Comparison of ENCODE assay signal across 12 mouse cellular contexts in genomic region chr2:27785973-27786417, GRCm38 (mm10).
DNase-seq lines count a peak whose midpoint lies in the region; ATAC-seq and TF ChIP-seq lines count a peak whose summit lies in the region.
"Had no signal": no experiment of that assay in that cellular context is flagged by ENCODE, and none has a peak within 500 bp of the region (broad histone marks: within the 10 kb centered on the region; RNA-seq: fewer than 3 reads in every experiment).

No protein-coding gene starts in this region.

- DNase-seq in heart, adult 18-20 months: peak; percentile 56 to 76
- DNase-seq in right cerebral cortex, adult 2 months (ENCODE audit: low spot score in 2 of 2): peak; percentile 42
- DNase-seq in right cerebral cortex, postnatal 14 days: no peak
- peak; percentile 77 for DNase-seq in gastrocnemius, postnatal 14 days
- peak; percentile 78 for DNase-seq in telencephalon, adult 2 months (ENCODE audit: low read depth, low spot score)
- no peak for DNase-seq in kidney, postnatal 10 days
- DNase-seq: cerebellum, adult 9-11 months; layer of hippocampus, adult 9-11 months; liver, embryonic 13.5 days had no signal

- no peak overlapping the region for H3K27ac ChIP-seq in heart, embryonic 11.5 days (ENCODE audit: low read depth, low read length)
- no peak overlapping the region for H3K27ac ChIP-seq in intestine, postnatal 0 days (ENCODE audit: low read depth, low read length)
- H3K27ac ChIP-seq: liver, embryonic 13.5 days had no signal

- H3K4me1 ChIP-seq in heart, embryonic 11.5 days (ENCODE audit: control insufficient read depth, insufficient read depth, low read length): no peaks in the 10 kb centered on the region
- H3K4me1 ChIP-seq in intestine, postnatal 0 days (replicated peaks; ENCODE audit: control insufficient read depth, insufficient read depth, low read length): no peaks in the 10 kb centered on the region
- H3K4me1 ChIP-seq: liver, embryonic 13.5 days had no signal

- H3K4me2 ChIP-seq in heart, embryonic 11.5 days: no peak overlapping the region
- H3K4me2 ChIP-seq in intestine, postnatal 0 days (replicated peaks; ENCODE audit: low read depth): no peak overlapping the region
- H3K4me2 ChIP-seq: liver, embryonic 13.5 days had no signal

- 83% methylated on average over 6 of the region's 6 CpGs for WGBS in heart, embryonic 11.5 days (ENCODE audit: insufficient replicate concordance)
- 64% methylated on average over 6 of the region's 6 CpGs for WGBS in intestine, postnatal 0 days

- no peaks in the 10 kb centered on the region for H3K9me3 ChIP-seq in heart, embryonic 11.5 days (replicated peaks; ENCODE audit: control insufficient read depth, low read length)
- no peaks in the 10 kb centered on the region for H3K9me3 ChIP-seq in intestine, postnatal 0 days (ENCODE audit: control insufficient read depth)
- H3K9me3 ChIP-seq: liver, embryonic 13.5 days had no signal

- H3K27me3 ChIP-seq in heart, embryonic 11.5 days (ENCODE audit: control insufficient read depth, insufficient read depth, low read length): no peaks in the 10 kb centered on the region
- no peaks in the 10 kb centered on the region for H3K27me3 ChIP-seq in intestine, postnatal 0 days (replicated peaks; ENCODE audit: control insufficient read depth, insufficient read depth, low read length)
- H3K27me3 ChIP-seq: liver, embryonic 13.5 days had no signal

- no peak overlapping the region for H3K4me3 ChIP-seq in heart, embryonic 11.5 days (ENCODE audit: low read depth, low read length)
- H3K4me3 ChIP-seq in intestine, postnatal 0 days (ENCODE audit: low read depth, low read length): no peak overlapping the region
- H3K4me3 ChIP-seq: liver, embryonic 13.5 days had no signal

- no peaks in the 10 kb centered on the region for H3K36me3 ChIP-seq in heart, embryonic 11.5 days (ENCODE audit: control insufficient read depth, insufficient read depth, low read length)
- no peaks in the 10 kb centered on the region for H3K36me3 ChIP-seq in intestine, postnatal 0 days (ENCODE audit: control insufficient read depth, insufficient read depth)
- H3K36me3 ChIP-seq: liver, embryonic 13.5 days had no signal

- no peak overlapping the region for H3K9ac ChIP-seq in heart, embryonic 11.5 days (ENCODE audit: low read depth, low read length)
- H3K9ac ChIP-seq in intestine, postnatal 0 days (ENCODE audit: low read depth, low read length): no peak overlapping the region
- H3K9ac ChIP-seq: liver, embryonic 13.5 days had no signal

- TF ChIP-seq CTCF in intestine, postnatal 0 days (IDR thresholded peaks at IDR 0.05; ENCODE audit: low read depth): no peak

- ATAC-seq in heart, embryonic 11.5 days (replicated peaks; ENCODE audit: insufficient number of reproducible peaks, low FRiP score, low TSS enrichment): no peak
- no peak for ATAC-seq in intestine, postnatal 0 days
- ATAC-seq: CD4-positive, CD25-positive, alpha-beta regulatory T cell, adult 4 months had no signal

- intact Hi-C loops in gastrocnemius, postnatal 14 days (cut with DNase I; ENCODE audit: low total_unique reads): no loop called here

Comparison
In these comparisons a context has a peak if more than half of its experiments do, and no peak if none do; other contexts are left out.
1. DNase-seq: peak in heart, adult 18-20 months (2 of 2), right cerebral cortex, adult 2 months (2 of 2), gastrocnemius, postnatal 14 days (single experiment) and telencephalon, adult 2 months (single experiment); none in right cerebral cortex, postnatal 14 days (single experiment) and kidney, postnatal 10 days (single experiment).